Mouse (Mus musculus) lung, postnatal 0 days (tissue): ENCODE measurements at regions not wholly inside any gene's neighbourhood (a gene's known extent, or its start where the extent isn't known, plus 50 kb on each side); places are given as distances from the start of the nearest gene placed in this dataset.

ENCODE experiments used
- ATAC-seq: fragments of 200-750 bp; cut with Nextera tagmentation; 2 replicates; pipeline ENCODE4 v1.8.0; 2017; ENCODE audit warnings: moderate library complexity
- DNase-seq: peaks from one replicate; pipeline ENCODE4 v3.0.0-alpha.2; 2016; ENCODE audit warnings: low spot score
- H3K27ac ChIP-seq: fragments of 300-500 bp; sonication (generic); 2 replicates; pipeline ENCODE4 v1.5.1; 2014; ENCODE audit warnings: antibody characterized with exemption, mild to moderate bottlenecking, low read length, mixed read lengths
- H3K27me3 ChIP-seq: fragments of 300-500 bp; sonication (generic); replicated peaks from 2 replicates; pipeline ENCODE4 v1.6.1; 2014; ENCODE audit warnings: low read length, mixed read lengths; ENCODE audit not compliant: insufficient read depth
- H3K36me3 ChIP-seq: fragments of 300-500 bp; sonication (generic); 2 replicates; pipeline ENCODE4 v1.6.1; 2014; ENCODE audit warnings: low read length, mixed read lengths; ENCODE audit not compliant: insufficient read depth
- H3K4me1 ChIP-seq: fragments of 300-500 bp; sonication (generic); 2 replicates; pipeline ENCODE4 v1.6.1; 2014; ENCODE audit warnings: antibody characterized with exemption, low read depth, low read length, mixed read lengths; ENCODE audit not compliant: insufficient read depth
- H3K4me2 ChIP-seq: fragments of 300-500 bp; sonication (generic); replicated peaks from 2 replicates; pipeline ENCODE4 v1.6.1; 2014; ENCODE audit warnings: low read depth, mild to moderate bottlenecking, low read length, moderate library complexity, mixed read lengths
- H3K4me3 ChIP-seq: fragments of 300-500 bp; sonication (generic); 2 replicates; pipeline ENCODE4 v1.5.1; 2014; ENCODE audit warnings: low read depth, low read length
- H3K9ac ChIP-seq: fragments of 300-500 bp; sonication (generic); replicated peaks from 2 replicates; pipeline ENCODE4 v1.6.1; 2014; ENCODE audit warnings: low read depth, mild to moderate bottlenecking
- H3K9me3 ChIP-seq: fragments of 300-500 bp; sonication (generic); 2 replicates; pipeline ENCODE4 v1.6.1; 2016; ENCODE audit warnings: low read length, mixed read lengths
- CTCF ChIP-seq: IDR thresholded peaks from 2 replicates; pipeline ENCODE4 v1.5.1; 2016; ENCODE audit warnings: antibody characterized with exemption, mild to moderate bottlenecking
- EP300 ChIP-seq: IDR thresholded peaks from 2 replicates; pipeline ENCODE4 v1.6.1; 2016; ENCODE audit warnings: antibody characterized with exemption, mild to moderate bottlenecking, control low read depth
- WGBS: fragments of 180-500 bp; shearing (Covaris S2); extraction: QIAGEN DNeasy Blood & Tissue Kit; methylation state at CpG from one replicate; pipeline ENCODE4 v1.1.7; 2014; 5-methylcytosine and 5-hydroxymethylcytosine counted together

DNA sequence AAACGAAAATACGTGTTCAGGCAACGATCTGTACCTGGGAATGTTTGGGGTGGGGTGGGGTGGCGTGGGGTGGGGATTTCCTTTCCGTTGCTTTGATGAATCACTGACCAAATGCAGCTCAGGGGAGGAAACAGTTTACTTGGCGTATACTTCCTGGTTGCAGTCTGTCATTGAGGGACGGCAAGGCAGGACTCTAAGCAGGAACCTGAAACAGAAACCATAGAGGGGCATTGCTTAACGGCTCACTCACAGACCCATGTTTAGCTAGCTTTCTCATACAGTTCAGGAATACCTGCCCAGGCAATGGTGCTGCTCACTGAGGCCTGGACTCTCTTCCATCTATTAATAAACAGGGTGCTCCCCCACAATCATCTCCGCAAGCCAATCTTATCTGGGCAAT, 55.1 kb upstream of the Smox start:
- Histone ChIP-seq H3K27me3 (no peaks in the 10 kb centered on the region), H3K27ac (no peak overlapping the region), H3K4me3 (no peak overlapping the region), H3K9me3 (no peaks in the 10 kb centered on the region), H3K9ac (no peak overlapping the region), H3K36me3 (no peaks in the 10 kb centered on the region), H3K4me2 (no peak overlapping the region), H3K4me1 (no peaks in the 10 kb centered on the region)
- TF ChIP-seq CTCF: no peak
- whole genome bisulfite sequencing: 61% methylated on average over 9 of the region's 9 CpGs
- ATAC-seq (peak; percentile 17; the same call in 1 of the 2 replicates), DNase-seq (no peak)

- Histone ChIP-seq H3K4me2 (no peak overlapping the region), H3K9me3 (no peaks in the 10 kb centered on the region), H3K36me3 (no peaks in the 10 kb centered on the region), H3K9ac (no peak overlapping the region), H3K27me3 (no peaks in the 10 kb centered on the region), H3K4me3 (no peak overlapping the region), H3K27ac (no peak overlapping the region), H3K4me1 (no peaks in the 10 kb centered on the region)
- 78% methylated on average over 4 of the region's 4 CpGs for WGBS
- ATAC-seq: no peak
- TF ChIP-seq EP300 (no peak), CTCF (no peak)
- peak; percentile 30 for DNase-seq
Measured at GRCm38 (mm10) chr2:131430474-131430873, 60.8 kb upstream of the Smox start.

GRCm38 (mm10) chr2:131428089-131428488, 63.2 kb upstream of the Smox start:
- H3K9ac ChIP-seq: no peak overlapping the region
- H3K4me1 ChIP-seq: no peaks in the 10 kb centered on the region
- no peak overlapping the region for H3K4me2 ChIP-seq
- 39% methylated on average over 4 of the region's 4 CpGs for WGBS
- TF ChIP-seq EP300 (no peak), CTCF (no peak)
- ATAC-seq (no peak), DNase-seq (no peak)
- H3K36me3 ChIP-seq: no peaks in the 10 kb centered on the region
- H3K4me3 ChIP-seq: no peak overlapping the region
- H3K9me3 ChIP-seq: no peaks in the 10 kb centered on the region
- H3K27me3 ChIP-seq: no peaks in the 10 kb centered on the region
- H3K27ac ChIP-seq: no peak overlapping the region

DNA sequence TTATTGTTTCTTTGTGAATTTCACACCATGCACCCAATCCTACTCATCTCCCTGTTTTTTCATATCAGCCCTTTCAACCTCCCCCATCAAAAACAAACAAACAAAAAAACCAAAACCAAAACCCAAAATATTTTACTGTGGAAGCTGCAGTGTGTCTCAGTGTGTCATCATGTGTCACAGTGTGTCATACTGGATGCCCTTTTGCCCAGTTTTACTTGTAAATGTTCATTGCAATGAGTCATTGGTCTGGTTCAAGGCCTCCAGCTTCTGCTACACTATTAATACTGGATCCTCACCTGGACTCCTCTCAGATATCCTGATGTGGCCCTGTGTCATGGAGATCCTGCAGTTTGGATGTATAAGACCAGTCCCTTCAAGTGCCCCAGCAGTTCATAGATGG, 64.4 kb upstream of the Smox start:
- Histone ChIP-seq H3K27me3 (no peaks in the 10 kb centered on the region), H3K36me3 (no peaks in the 10 kb centered on the region), H3K4me1 (no peaks in the 10 kb centered on the region), H3K9ac (no peak overlapping the region), H3K4me2 (no peak overlapping the region), H3K4me3 (no peak overlapping the region), H3K27ac (no peak overlapping the region), H3K9me3 (no peaks in the 10 kb centered on the region)
- TF ChIP-seq EP300 (no peak), CTCF (no peak)
- no peak for DNase-seq
- ATAC-seq: no peak

- Histone ChIP-seq H3K27ac (no peak overlapping the region), H3K27me3 (no peaks in the 10 kb centered on the region), H3K4me3 (no peak overlapping the region), H3K9me3 (no peaks in the 10 kb centered on the region), H3K4me1 (no peaks in the 10 kb centered on the region), H3K36me3 (no peaks in the 10 kb centered on the region), H3K4me2 (no peak overlapping the region), H3K9ac (no peak overlapping the region)
- WGBS: 75% methylated on average over 11 of the region's 11 CpGs
- ATAC-seq: peak; percentile 47; the same call in 1 of the 2 replicates
- DNase-seq: peak; percentile 60
- TF ChIP-seq EP300 (no peak), CTCF (no peak)
Measured at GRCm38 (mm10) chr2:131423616-131424320, 67.5 kb upstream of the Smox start.

DNA sequence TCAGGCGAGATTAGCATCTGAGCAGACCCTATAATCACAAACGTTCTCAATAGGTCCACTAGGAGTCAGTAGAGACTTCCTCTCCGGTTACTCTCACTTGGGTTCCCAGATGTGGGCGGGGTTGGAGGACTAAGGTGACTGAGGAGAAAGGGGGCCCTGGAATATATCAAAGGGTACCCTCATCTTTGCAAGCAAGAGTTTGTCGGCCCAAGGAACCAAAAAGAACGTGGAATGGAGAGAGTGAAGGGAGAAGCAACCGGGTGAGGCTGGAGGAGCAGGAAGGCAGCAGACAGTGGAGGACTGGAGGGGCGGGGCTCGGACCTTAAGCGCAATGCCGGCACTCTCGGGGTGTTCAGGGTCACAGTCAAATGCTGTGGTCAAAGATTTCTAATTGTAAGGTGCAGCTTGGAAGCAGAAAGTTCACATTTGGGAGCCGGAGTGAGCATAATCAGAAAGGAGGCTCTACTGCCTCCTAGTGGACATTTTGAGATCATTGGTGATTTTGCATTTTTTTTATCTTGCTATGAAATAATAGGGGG, 68.3 kb upstream of the Smox start:
- Histone ChIP-seq H3K4me3 (peak overlapping the region; percentile 45), H3K9me3 (no peaks in the 10 kb centered on the region), H3K27me3 (no peaks in the 10 kb centered on the region), H3K9ac (no peak overlapping the region), H3K27ac (no peak overlapping the region), H3K36me3 (no peaks in the 10 kb centered on the region), H3K4me2 (peak overlapping the region; percentile 81), H3K4me1 (no peaks in the 10 kb centered on the region)
- ATAC-seq (peak; percentile 86), DNase-seq (peak; percentile 92)
- no peak for TF ChIP-seq EP300
- peak; percentile 79 for TF ChIP-seq CTCF
- 2% methylated on average over 13 of the region's 13 CpGs for WGBS

- no peak for ATAC-seq
Measured at GRCm38 (mm10) chr2:131418130-131418529, 65.4 kb upstream of the Rnf24 start.

More at GRCm38 (mm10) chr2:131418130-131418529, 65.4 kb upstream of the Rnf24 start:
- no peaks in the 10 kb centered on the region for H3K9me3 ChIP-seq
- H3K27ac ChIP-seq: no peak overlapping the region
- no peaks in the 10 kb centered on the region for H3K36me3 ChIP-seq
- H3K4me1 ChIP-seq: no peaks in the 10 kb centered on the region
- TF ChIP-seq EP300 (no peak), CTCF (no peak)
- WGBS: 56% methylated on average over 7 of the region's 7 CpGs
- no peak overlapping the region for H3K4me3 ChIP-seq
- no peak overlapping the region for H3K9ac ChIP-seq
- no peak overlapping the region for H3K4me2 ChIP-seq
- no peaks in the 10 kb centered on the region for H3K27me3 ChIP-seq
- no peak for DNase-seq
